Mouse (Mus musculus): Measurements from ENCODE around the gene Chpt1.
A peak's percentile ranks its signal among the peaks of the same experiment; 100 is the strongest.
"Not testable (repeated sequence)": the region's sequence is repeated elsewhere in the genome, so short reads cannot be mapped to it uniquely, and the experiment has no call there.

Chpt1 gene

GRCm38 (mm10) chr10:88503421-88504314 is at the start of gene Chpt1:
TSS of gene Chpt1 (minus strand) at chr10:88504073.
- DNase-seq (ENCODE audit: low read depth, low spot score): peak; percentile 78

- no peak for DNase-seq (ENCODE audit: low read depth, low spot score)
Observed at GRCm38 (mm10) chr10:88552738-88553137, 48.9 kb upstream of the Chpt1 start.

- DNase-seq (ENCODE audit: low read depth, low spot score): no peak
Observed at GRCm38 (mm10) chr10:88550225-88550624, 46.4 kb upstream of the Chpt1 start.

- DNase-seq (ENCODE audit: low read depth, low spot score): no peak
Observed at GRCm38 (mm10) chr10:88547635-88548034, 43.8 kb upstream of the Chpt1 start.

- no peak for DNase-seq (ENCODE audit: low read depth, low spot score)
Observed at GRCm38 (mm10) chr10:88530631-88531030, 26.8 kb upstream of the Chpt1 start.

GRCm38 (mm10) chr10:88524016-88524415 is 20.1 kb upstream of the Chpt1 start:
- DNase-seq (ENCODE audit: low read depth, low spot score): no peak

- no peak for DNase-seq (ENCODE audit: low read depth, low spot score)
Observed at GRCm38 (mm10) chr10:88523212-88523611, 19.3 kb upstream of the Chpt1 start.

GRCm38 (mm10) chr10:88522795-88523194 is 18.9 kb upstream of the Chpt1 start:
- DNase-seq (ENCODE audit: low read depth, low spot score): no peak

GRCm38 (mm10) chr10:88515049-88515448 is 11.2 kb upstream of the Chpt1 start:
- not testable (repeated sequence) for DNase-seq (ENCODE audit: low read depth, low spot score)

- DNase-seq (ENCODE audit: low read depth, low spot score): no peak
Observed at GRCm38 (mm10) chr10:88514495-88514894, 10.6 kb upstream of the Chpt1 start.

GRCm38 (mm10) chr10:88513574-88514135 is 9.8 kb upstream of the Chpt1 start:
- no peak for DNase-seq (ENCODE audit: low read depth, low spot score)

- DNase-seq (ENCODE audit: low read depth, low spot score): no peak
Observed at GRCm38 (mm10) chr10:88511355-88511754, 7.5 kb upstream of the Chpt1 start.

- no peak for DNase-seq (ENCODE audit: low read depth, low spot score)
Observed at GRCm38 (mm10) chr10:88510503-88511271, 6.8 kb upstream of the Chpt1 start.

GRCm38 (mm10) chr10:88507691-88508143 is 3.8 kb upstream of the Chpt1 start:
- no peak for DNase-seq (ENCODE audit: low read depth, low spot score)

- no peak for DNase-seq (ENCODE audit: low read depth, low spot score)
Observed at GRCm38 (mm10) chr10:88505256-88505655, 1.4 kb upstream of the Chpt1 start.

GRCm38 (mm10) chr10:88504481-88504880 is 608 bp upstream of the Chpt1 start:
- DNase-seq (ENCODE audit: low read depth, low spot score): no peak

GRCm38 (mm10) chr10:88502919-88503318 is 954 bp downstream of the Chpt1 start:
- DNase-seq (ENCODE audit: low read depth, low spot score): no peak

GRCm38 (mm10) chr10:88501886-88502765 is 1.7 kb downstream of the Chpt1 start:
- DNase-seq (ENCODE audit: low read depth, low spot score): no peak

- DNase-seq (ENCODE audit: low read depth, low spot score): no peak
Observed at GRCm38 (mm10) chr10:88501370-88501769, 2.5 kb downstream of the Chpt1 start.

- no peak for DNase-seq (ENCODE audit: low read depth, low spot score)
Observed at GRCm38 (mm10) chr10:88499993-88500392, 3.9 kb downstream of the Chpt1 start.

GRCm38 (mm10) chr10:88496864-88497564 is 6.9 kb downstream of the Chpt1 start:
- DNase-seq (ENCODE audit: low read depth, low spot score): no peak
